Mouse (Mus musculus) stomach, postnatal 0 days (tissue): ENCODE results near the gene Mcoln2.

Source experiments
- CTCF ChIP-seq: IDR thresholded peaks from 2 replicates; pipeline ENCODE4 v1.5.1; 2016; ENCODE audit warnings: antibody characterized with exemption, low read depth, mild to moderate bottlenecking, moderate library complexity
- EP300 ChIP-seq: optimal IDR thresholded peaks from 2 replicates; pipeline ENCODE3; 2016; ENCODE audit warnings: antibody characterized with exemption

DNA sequence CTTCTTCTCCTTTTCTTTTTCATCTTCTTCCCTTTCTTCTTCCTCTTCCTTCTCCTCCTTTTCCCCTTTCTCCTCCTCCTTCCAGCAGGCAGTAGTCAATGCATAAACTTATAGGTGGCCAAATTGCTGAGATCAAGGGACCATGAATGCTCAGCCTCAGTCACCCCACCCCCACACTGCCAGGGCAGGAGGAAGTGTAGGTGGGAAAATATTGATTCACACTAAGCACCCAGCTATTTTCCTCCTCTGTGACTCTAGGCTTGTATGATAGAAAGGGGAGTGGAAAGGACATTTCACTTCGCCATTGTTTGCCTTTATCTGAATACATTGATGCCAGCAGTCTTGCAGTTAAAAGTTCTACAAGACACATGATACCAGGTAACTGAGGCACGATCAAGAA lies 57.8 kb downstream of the Mcoln2 start:
- TF ChIP-seq CTCF = no peak
- TF ChIP-seq EP300 = no peak
